In the genomic region with DNA sequence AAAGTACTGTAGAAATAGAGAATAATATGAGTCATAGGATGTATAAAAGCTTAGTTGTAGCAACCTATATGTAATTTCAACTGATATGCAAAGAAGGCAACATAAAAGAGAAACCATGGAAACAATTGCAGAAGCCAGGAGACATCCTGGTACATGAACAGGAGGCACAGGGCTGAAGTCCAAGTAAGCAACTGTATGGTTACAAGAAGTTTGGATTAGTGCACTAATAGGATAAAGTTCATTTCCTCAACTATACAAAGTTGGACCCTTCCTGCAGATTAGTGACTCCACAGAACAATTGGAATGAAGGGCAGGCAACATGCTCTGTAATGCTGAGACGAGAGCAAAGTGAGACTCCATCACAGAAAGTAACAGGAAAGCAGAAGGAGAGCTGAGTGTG, we compare ENCODE assay signal across 4 mouse cellular contexts.
"Had no signal": no experiment of that assay in that cellular context is flagged by ENCODE, and none has a peak within 500 bp of the region (broad histone marks: within the 10 kb centered on the region; RNA-seq: fewer than 3 reads in every experiment).

No protein-coding gene starts in this region.

- H3K27me3 ChIP-seq: neural tube, embryonic 13.5 days; neural tube, embryonic 15.5 days; stomach, embryonic 15.5 days had no signal

- H3K27ac ChIP-seq: neural tube, embryonic 13.5 days; neural tube, embryonic 15.5 days; stomach, embryonic 15.5 days; stomach, postnatal 0 days had no signal

- H3K9ac ChIP-seq: neural tube, embryonic 13.5 days; neural tube, embryonic 15.5 days; stomach, embryonic 15.5 days had no signal

- H3K9me3 ChIP-seq: neural tube, embryonic 13.5 days; neural tube, embryonic 15.5 days; stomach, embryonic 15.5 days had no signal

- H3K4me3 ChIP-seq: neural tube, embryonic 13.5 days; neural tube, embryonic 15.5 days; stomach, embryonic 15.5 days had no signal

- H3K36me3 ChIP-seq: neural tube, embryonic 13.5 days; neural tube, embryonic 15.5 days; stomach, embryonic 15.5 days had no signal

- H3K4me2 ChIP-seq: neural tube, embryonic 13.5 days; neural tube, embryonic 15.5 days; stomach, embryonic 15.5 days had no signal

- H3K4me1 ChIP-seq: neural tube, embryonic 13.5 days; neural tube, embryonic 15.5 days; stomach, embryonic 15.5 days had no signal
